Mouse (Mus musculus) naive thymus-derived CD4-positive, alpha-beta T cell, adult 2 months (primary cell): ENCODE results near the gene Myod1.

ENCODE experiments used
- DNase-seq: peaks from one replicate; pipeline ENCODE4 v3.0.0-alpha.2; 2011; ENCODE audit warnings: low read depth

The Myod1 gene

DNA sequence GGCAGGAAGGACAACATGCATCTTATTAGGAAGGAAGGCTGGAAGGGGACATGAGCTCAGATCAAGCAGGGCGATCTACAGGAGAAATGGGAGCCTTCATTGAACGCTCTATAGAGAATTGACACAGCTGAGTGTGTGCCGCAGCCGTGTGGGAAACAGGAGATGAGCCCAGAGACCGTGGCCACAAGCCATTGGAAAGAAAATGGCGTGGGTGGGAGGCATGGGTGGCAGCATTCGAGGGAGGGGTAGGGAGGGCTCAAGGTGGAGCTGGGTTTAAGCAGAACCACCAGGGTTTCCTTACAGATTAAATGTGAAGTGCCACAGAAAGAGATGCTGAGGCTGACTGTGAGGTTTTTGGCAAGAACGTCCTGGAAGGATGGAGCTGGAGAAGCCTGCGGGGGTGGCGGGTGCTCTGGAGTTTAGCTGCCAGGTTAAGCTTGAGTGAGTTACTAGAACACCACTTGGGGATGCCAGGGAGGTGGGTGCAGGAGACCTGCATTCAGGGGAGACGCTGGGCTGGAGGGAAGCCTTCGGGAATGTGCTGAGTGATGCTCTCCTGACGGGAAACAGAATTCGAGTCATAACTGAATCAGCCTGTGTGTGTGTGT, 39.6 kb downstream of the Myod1 start:
- no peak for DNase-seq

DNA sequence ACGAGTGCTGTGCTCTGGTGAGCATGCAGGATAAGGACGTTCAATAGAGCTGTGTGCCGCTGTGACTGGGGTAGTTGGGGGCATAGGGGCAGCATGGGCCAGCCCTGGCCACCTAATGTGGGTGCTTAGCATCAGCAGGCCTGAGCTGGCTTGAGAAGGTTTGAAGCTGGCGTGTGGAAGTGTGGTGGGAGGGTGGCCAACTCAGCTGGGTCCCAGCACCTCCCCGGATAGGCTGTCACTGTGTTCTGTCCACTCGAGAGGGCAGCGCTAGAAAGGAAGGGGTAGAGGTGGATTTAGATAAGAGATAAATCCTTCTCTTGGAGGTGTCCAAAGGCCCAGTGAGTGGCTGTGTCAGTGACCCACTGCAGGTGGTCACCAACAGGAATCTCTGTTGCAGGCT, 41.2 kb downstream of the Myod1 start:
- DNase-seq: no peak

DNA sequence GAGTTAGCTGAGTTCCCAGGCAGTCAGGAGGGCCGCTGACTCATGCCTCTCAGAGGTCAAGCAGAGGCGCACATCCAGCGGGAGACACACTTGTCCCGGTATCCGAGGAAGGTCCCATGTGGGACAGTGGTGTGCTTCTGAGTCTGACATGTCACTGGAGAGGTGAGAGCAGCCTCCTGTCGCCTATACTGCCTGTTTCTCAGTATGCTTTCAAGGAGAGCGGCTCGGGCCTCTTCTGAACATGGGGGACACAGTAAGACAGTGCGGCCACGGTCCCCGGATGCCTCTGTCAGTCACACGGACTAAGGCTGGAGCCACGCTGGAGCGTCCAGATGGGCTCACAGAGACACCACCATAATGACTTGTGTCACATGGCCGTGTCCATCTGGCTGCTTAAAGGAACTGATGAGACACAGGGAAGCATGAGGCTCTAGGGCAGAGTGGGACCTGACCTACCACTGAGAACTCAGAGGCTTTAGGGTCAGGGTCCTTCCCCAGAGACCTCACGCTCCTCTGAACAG, 41.9 kb downstream of the Myod1 start:
- no peak for DNase-seq

DNA sequence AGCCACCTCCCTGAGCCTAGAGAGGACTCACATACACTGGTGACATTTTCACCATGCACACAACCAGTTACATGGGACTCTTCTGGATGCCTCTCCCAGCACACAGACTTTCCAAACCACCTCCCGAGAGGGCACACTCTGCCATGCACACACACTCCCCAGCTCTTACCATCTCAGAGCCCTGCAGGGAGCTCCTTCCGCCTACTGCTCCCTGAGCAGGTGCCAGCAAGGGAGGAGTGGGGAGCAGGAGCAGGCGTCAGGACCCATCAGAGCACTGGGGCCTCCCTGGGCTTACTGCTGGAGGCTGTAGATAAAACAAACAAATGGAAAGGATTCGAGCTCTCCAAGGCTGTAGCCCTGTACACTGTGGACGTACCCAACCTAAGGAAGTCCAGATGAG, 45.3 kb downstream of the Myod1 start:
- no peak for DNase-seq

DNA sequence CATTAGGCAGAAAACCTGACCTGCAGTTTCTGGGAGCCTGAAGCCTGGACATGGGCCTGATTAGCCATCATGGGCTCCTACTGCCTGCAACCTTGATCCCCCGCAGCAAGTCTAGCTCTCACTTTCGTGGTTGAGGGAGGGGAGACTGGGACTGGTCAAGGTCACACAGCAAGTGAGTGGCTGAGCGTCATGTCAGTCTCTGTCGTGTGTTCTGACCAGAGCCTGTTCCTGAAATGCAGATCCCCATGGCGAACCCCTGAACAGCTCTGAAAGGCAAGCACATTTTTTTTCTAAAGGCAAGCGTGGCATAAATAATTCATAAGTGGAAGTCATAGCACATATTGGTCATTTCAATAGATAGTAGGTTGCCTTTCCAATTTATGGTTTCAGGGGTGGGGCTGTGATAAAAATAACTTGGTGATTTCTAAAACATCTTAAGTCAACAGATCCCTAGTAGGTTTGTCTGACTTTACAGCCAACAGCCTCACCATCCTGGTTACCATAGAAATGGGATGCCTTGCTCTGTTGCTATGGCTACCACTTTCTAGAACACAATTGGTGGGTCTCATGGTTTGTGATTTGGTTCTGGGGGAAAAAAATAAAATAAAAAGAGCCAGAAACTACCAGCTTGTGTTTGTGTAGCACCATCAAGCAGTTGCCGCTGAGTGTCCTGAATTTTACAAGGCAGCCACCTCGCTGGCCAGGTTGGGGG, 45.9 kb downstream of the Myod1 start:
- DNase-seq: no peak

DNA sequence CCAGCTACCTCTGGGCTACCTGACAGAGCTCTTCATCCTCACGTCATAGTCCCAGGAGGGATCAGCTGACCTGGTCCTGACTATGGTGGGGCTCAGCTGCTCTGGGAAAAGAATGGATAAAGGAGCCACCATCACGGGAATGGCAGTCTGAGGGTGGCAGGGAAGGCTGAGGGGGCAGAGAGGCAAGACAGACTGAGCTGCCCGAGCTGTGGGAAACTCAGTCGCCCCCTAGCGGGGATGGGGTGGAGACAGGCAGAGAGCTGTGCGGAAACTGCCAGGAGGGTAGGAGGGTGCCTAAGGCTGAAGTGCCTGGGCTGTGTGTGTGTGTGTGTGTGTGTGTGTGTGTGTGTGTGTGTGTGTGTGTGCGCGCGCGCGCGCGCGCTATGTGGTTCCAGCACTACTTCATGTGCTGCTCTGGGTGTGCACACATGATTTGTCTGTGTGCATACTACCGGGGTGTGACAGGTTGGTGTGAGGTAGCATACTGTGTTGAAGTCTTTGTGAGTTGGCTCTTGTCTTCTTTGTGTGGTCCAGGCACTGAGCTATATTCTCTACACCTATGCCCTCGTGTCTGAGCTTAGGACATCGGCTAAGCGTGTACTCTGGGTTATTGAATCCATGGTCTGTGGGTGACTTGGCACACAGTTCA, 46.6 kb downstream of the Myod1 start:
- DNase-seq: peak; percentile 67

DNA sequence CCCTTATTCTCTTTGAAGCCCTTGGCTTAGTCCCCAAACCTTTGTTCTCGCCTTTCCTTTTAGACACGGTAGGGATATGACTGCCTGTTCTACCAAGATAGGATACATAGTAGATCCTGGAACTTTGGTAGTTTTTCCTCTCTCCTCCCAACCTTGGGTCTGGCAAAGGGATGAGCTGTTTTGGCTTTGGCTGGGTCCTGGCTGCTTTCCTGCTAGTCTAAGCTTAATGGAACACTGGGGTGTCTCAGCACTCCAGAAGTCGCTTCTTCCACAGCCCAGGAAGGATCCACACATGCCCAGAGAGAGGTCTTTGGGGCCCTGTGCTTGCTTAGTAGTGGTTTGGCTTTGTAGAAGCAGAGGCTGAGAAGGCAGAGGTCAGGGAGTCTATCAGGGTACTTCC, 47.7 kb downstream of the Myod1 start:
- no peak for DNase-seq

DNA sequence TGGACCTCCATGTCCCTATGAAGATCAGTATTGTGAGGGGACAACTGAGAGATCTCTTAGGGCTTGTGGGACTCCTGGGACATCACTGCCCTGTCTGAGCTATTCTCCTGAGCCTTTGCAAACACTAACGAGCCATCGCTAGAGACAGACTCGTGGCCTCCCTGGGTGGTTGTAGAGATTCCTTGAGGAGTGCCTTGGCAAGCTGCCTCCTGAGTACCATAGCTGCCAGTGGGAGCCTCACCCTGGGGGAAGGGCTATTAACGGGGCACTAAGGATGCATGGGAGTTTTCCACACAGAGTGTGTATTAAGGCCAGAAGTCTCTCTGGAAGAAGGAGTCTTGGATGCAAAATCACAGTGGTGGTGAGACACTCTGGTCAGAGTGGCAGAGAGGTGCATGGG, 48.7 kb downstream of the Myod1 start:
- DNase-seq: no peak
